Mouse (Mus musculus): ENCODE results near the gene Fmo5.

- TF ChIP-seq CTCF (conservative IDR thresholded peaks at IDR 0.05; ENCODE audit: insufficient read depth, insufficient read length, low read depth, low read length), result no peak
- no peak for TF ChIP-seq POLR2A (IDR thresholded peaks at IDR 0.05; ENCODE audit: low read depth, low read length)
These were observed 28.4 kb upstream of the Fmo5 start for GRCm38 (mm10) chr3:97600050-97600832.

Data from kidney, adult 2 months (tissue).